Mouse (Mus musculus) embryonic fibroblast, embryonic 13.5 days (primary cell): ENCODE data around the gene Slc35g3.

Source experiments
- CTCF ChIP-seq: IDR thresholded peaks from 2 replicates; pipeline ENCODE4 v1.5.1; 2011; ENCODE audit warnings: mild to moderate bottlenecking, control low read depth, low read length, moderate library complexity, borderline replicate concordance; ENCODE audit not compliant: insufficient read depth
- POLR2A ChIP-seq: IDR thresholded peaks from 2 replicates; pipeline ENCODE4 v1.6.1; 2011; ENCODE audit warnings: low read depth, mild to moderate bottlenecking, control low read depth, low read length, moderate library complexity

DNA sequence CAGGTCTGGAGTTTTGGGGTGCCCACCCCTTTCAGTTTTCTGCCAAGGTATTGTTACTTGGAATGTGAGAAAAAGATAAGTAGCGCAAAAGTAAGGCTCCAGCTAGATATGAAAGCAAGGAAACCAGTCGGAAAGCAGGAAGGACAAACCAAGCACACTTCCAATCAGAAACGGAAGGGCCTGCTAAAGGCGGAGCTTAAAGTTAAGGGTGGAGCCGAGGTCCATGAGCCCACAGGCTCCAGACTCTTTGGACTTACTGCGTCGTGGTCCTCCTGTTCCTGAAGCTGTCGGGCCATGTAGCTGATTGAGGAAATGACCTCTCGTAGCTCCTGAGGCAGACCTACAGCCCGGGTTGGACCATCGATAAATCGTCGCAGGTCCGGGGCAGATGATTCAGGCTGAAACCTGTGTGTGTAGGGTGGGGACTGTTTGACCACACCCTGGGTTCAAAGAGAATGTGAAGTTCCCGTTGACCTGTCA is 23.1 kb upstream of the Slc35g3 start:
- TF ChIP-seq POLR2A (peak; percentile 21; the same call in 1 of the 2 replicates), CTCF (no peak)
